Comparison of ENCODE assay signal across 8 mouse cellular contexts in the genomic region with DNA sequence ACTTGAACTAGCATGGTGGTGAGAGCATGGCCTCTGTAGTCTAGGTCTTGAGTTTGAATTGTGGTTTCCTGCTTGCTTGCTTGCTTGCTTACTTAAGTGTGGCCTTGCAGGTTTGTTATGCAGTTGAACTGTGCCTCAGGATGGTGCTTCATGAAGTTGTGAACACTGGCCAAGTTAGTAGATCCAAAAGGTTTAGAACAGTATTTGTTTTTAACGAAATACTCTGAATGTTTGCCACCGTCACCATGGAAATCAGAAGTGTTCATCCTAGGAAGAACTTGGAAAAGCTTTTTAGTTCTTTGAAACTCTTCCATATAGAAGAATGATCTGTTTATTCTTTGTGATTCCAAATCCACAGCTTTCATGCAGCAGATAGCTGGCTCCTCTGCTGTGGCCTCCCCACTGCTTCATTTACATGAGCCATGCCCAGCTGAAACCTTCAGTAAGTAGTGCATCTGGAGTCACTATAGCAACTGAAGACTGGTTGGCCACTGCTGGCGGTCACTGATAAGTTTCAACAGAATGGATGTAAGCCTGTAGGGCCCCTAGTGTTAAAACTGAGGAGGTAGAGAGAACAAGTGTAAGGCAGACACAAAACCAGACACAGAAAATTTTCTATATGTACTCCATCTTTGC. TPM values are rescaled to one million over a fixed set of nuclear protein-coding genes. Genes with fewer than 3 reads are reported as not detected.
DNase-seq lines count a peak whose midpoint lies in the region; ATAC-seq and TF ChIP-seq lines count a peak whose summit lies in the region.

No protein-coding gene starts in this region.

- WGBS in intestine, embryonic 16.5 days: 60% methylated on average over 3 of the region's 3 CpGs
- 71% methylated on average over 3 of the region's 3 CpGs for WGBS in intestine, embryonic 15.5 days
- WGBS in intestine, postnatal 0 days: 57% methylated on average over 3 of the region's 3 CpGs
- 64% methylated on average over 3 of the region's 3 CpGs for WGBS in midbrain, embryonic 16.5 days

- peak; percentile 58; the same call in 1 of the 2 replicates for ATAC-seq in intestine, embryonic 16.5 days
- no peak for ATAC-seq in intestine, embryonic 15.5 days
- no peak for ATAC-seq in intestine, postnatal 0 days
- ATAC-seq in midbrain, embryonic 16.5 days: 0 out of 2 replicates have a peak, but pooled peaks have one; percentile 58

- peaks cover 30% of the 10 kb centered on the region for H3K36me3 ChIP-seq in intestine, embryonic 16.5 days (ENCODE audit: control insufficient read depth, insufficient read depth, low read length)
- H3K36me3 ChIP-seq in intestine, embryonic 15.5 days: peaks cover 20% of the 10 kb centered on the region; the same call in 1 of the 2 replicates
- peaks cover 58% of the 10 kb centered on the region for H3K36me3 ChIP-seq in intestine, postnatal 0 days (ENCODE audit: control insufficient read depth, insufficient read depth)
- H3K36me3 ChIP-seq in midbrain, embryonic 16.5 days (ENCODE audit: control insufficient read depth, insufficient read depth, low read length): peaks cover 24% of the 10 kb centered on the region

- no peak overlapping the region for H3K4me3 ChIP-seq in intestine, embryonic 16.5 days (ENCODE audit: low read length)
- no peak overlapping the region for H3K4me3 ChIP-seq in intestine, embryonic 15.5 days (replicated peaks)
- H3K4me3 ChIP-seq in intestine, postnatal 0 days (ENCODE audit: low read depth, low read length): no peak overlapping the region
- H3K4me3 ChIP-seq in midbrain, embryonic 16.5 days (ENCODE audit: low read depth, low read length): no peak overlapping the region

- no peak overlapping the region for H3K4me2 ChIP-seq in intestine, embryonic 16.5 days (ENCODE audit: low read depth, low read length)
- no peak overlapping the region for H3K4me2 ChIP-seq in intestine, embryonic 15.5 days (replicated peaks)
- no peak overlapping the region for H3K4me2 ChIP-seq in intestine, postnatal 0 days (replicated peaks; ENCODE audit: low read depth)
- H3K4me2 ChIP-seq in midbrain, embryonic 16.5 days (ENCODE audit: low read length): no peak overlapping the region

- H3K9ac ChIP-seq in intestine, embryonic 16.5 days (ENCODE audit: low read depth, low read length): no peak overlapping the region
- H3K9ac ChIP-seq in intestine, embryonic 15.5 days: no peak overlapping the region
- no peak overlapping the region for H3K9ac ChIP-seq in intestine, postnatal 0 days (ENCODE audit: low read depth, low read length)
- no peak overlapping the region for H3K9ac ChIP-seq in midbrain, embryonic 16.5 days (ENCODE audit: low read depth, low read length)

- peak; percentile 63 for DNase-seq in c-Kit-positive CD71-positive TER-119-positive erythroid progenitor cells, embryonic 14.5 days (ENCODE audit: low spot score)
- DNase-seq in cerebellum, adult 8-10 months: no peak
- no peak for DNase-seq in urinary bladder, postnatal 10 days (ENCODE audit: low spot score)
- no peak for DNase-seq in adrenal gland, adult (ENCODE audit: inconsistent age in 2 of 2, low spot score in 1 of 2)

- H3K27me3 ChIP-seq in intestine, embryonic 16.5 days (replicated peaks; ENCODE audit: control insufficient read depth, insufficient read depth, low read length): no peaks in the 10 kb centered on the region
- no peaks in the 10 kb centered on the region for H3K27me3 ChIP-seq in intestine, embryonic 15.5 days (replicated peaks)
- no peaks in the 10 kb centered on the region for H3K27me3 ChIP-seq in intestine, postnatal 0 days (replicated peaks; ENCODE audit: control insufficient read depth, insufficient read depth, low read length)
- H3K27me3 ChIP-seq in midbrain, embryonic 16.5 days (ENCODE audit: control insufficient read depth, insufficient read depth, low read depth, low read length): no peaks in the 10 kb centered on the region

- TF ChIP-seq CTCF in intestine, postnatal 0 days (IDR thresholded peaks at IDR 0.05; ENCODE audit: low read depth): peak; percentile 38

- H3K9me3 ChIP-seq in intestine, embryonic 16.5 days (ENCODE audit: control insufficient read depth, low read length): no peaks in the 10 kb centered on the region
- H3K9me3 ChIP-seq in intestine, embryonic 15.5 days: no peaks in the 10 kb centered on the region
- H3K9me3 ChIP-seq in intestine, postnatal 0 days (ENCODE audit: control insufficient read depth): no peaks in the 10 kb centered on the region
- H3K9me3 ChIP-seq in midbrain, embryonic 16.5 days (replicated peaks; ENCODE audit: control insufficient read depth, low read length, poor library complexity, severe bottlenecking): 0 out of 2 replicates have a peak, but pooled peaks cover 2% of the 10 kb centered on the region

- no peaks in the 10 kb centered on the region for H3K4me1 ChIP-seq in intestine, embryonic 16.5 days (ENCODE audit: control insufficient read depth, insufficient read depth, low read length)
- no peaks in the 10 kb centered on the region for H3K4me1 ChIP-seq in intestine, embryonic 15.5 days (replicated peaks)
- no peaks in the 10 kb centered on the region for H3K4me1 ChIP-seq in intestine, postnatal 0 days (replicated peaks; ENCODE audit: control insufficient read depth, insufficient read depth, low read length)
- no peaks in the 10 kb centered on the region for H3K4me1 ChIP-seq in midbrain, embryonic 16.5 days (ENCODE audit: control insufficient read depth, insufficient read depth, low read length)

- no peak overlapping the region for H3K27ac ChIP-seq in intestine, embryonic 16.5 days (ENCODE audit: low read length)
- H3K27ac ChIP-seq in intestine, embryonic 15.5 days: no peak overlapping the region
- no peak overlapping the region for H3K27ac ChIP-seq in intestine, postnatal 0 days (ENCODE audit: low read depth, low read length)
- H3K27ac ChIP-seq in midbrain, embryonic 16.5 days (ENCODE audit: low read length): no peak overlapping the region

RNA-seq across cellular contexts. Expression of a gene that starts 28.7 kb away (rescaled TPM):
- polyA plus RNA-seq in intestine, embryonic 16.5 days (2015; fragmentation: Nextera tagmentation; extraction: Ambion mirVana): 15.2 and 15.5 TPM in 2 replicates
- polyA plus RNA-seq in intestine, embryonic 15.5 days (2015; fragmentation: Nextera tagmentation; extraction: Ambion mirVana): 21.7 and 22.7 TPM in 2 replicates
- polyA plus RNA-seq in intestine, postnatal 0 days (2015; fragmentation: Nextera tagmentation; extraction: Ambion mirVana): 4.3 and 4.7 TPM in 2 replicates
- polyA plus RNA-seq in midbrain, embryonic 16.5 days (2015; fragmentation: Nextera tagmentation; extraction: Ambion mirVana): 18.6 and 21.8 TPM in 2 replicates

Comparison
In these comparisons a context has a peak if more than half of its experiments do, and no peak if none do; other contexts are left out.
1. ATAC-seq: peak in intestine, embryonic 16.5 days (single experiment) and midbrain, embryonic 16.5 days (single experiment); none in intestine, embryonic 15.5 days (single experiment) and intestine, postnatal 0 days (single experiment).